Mouse (Mus musculus) heart, postnatal 0 days (tissue): ENCODE results near the gene Echdc2. TPM values are rescaled to one million over a fixed set of nuclear protein-coding genes. Genes with fewer than 3 reads are reported as not detected.
"Not testable (repeated sequence)": the region's sequence is repeated elsewhere in the genome, so short reads cannot be mapped to it uniquely, and the experiment has no call there.

Experiments
- ATAC-seq: fragments of 200-750 bp; cut with Nextera tagmentation; 2 replicates; pipeline ENCODE4 v1.8.0; 2017; ENCODE audit warnings: low read depth, moderate number of reproducible peaks, moderate library complexity; ENCODE audit not compliant: insufficient read depth
- DNase-seq: peaks from one replicate; pipeline ENCODE4 v3.0.0-alpha.2; 2016; ENCODE audit warnings: low spot score
- H3K27ac ChIP-seq: fragments of 300-500 bp; sonication (generic); 2 replicates; pipeline ENCODE4 v1.5.1; 2014; ENCODE audit warnings: low read depth, mild to moderate bottlenecking
- H3K27me3 ChIP-seq: fragments of 300-500 bp; sonication (generic); 2 replicates; pipeline ENCODE4 v1.6.1; 2014; ENCODE audit warnings: low read length, mixed read lengths; ENCODE audit not compliant: control insufficient read depth, insufficient read depth
- H3K36me3 ChIP-seq: fragments of 300-500 bp; sonication (generic); replicated peaks from 2 replicates; pipeline ENCODE4 v1.6.1; 2014; ENCODE audit warnings: low read length, mixed read lengths; ENCODE audit not compliant: control insufficient read depth, insufficient read depth
- H3K4me1 ChIP-seq: fragments of 300-500 bp; sonication (generic); 2 replicates; pipeline ENCODE4 v1.6.1; 2014; ENCODE audit warnings: antibody characterized with exemption; ENCODE audit not compliant: control insufficient read depth, insufficient read depth
- H3K4me2 ChIP-seq: fragments of 300-500 bp; sonication (generic); 2 replicates; pipeline ENCODE4 v1.6.1; 2014; ENCODE audit warnings: low read depth, mild to moderate bottlenecking, low read length, moderate library complexity
- H3K4me3 ChIP-seq: fragments of 300-500 bp; sonication (generic); 2 replicates; pipeline ENCODE4 v1.5.1; 2014; ENCODE audit warnings: low read depth, low read length
- H3K9ac ChIP-seq: fragments of 300-500 bp; sonication (generic); replicated peaks from 2 replicates; pipeline ENCODE4 v1.6.1; 2014; ENCODE audit warnings: low read depth, low read length, mixed read lengths
- H3K9me3 ChIP-seq: fragments of 300-500 bp; sonication (generic); replicated peaks from 2 replicates; pipeline ENCODE4 v1.6.1; 2016; ENCODE audit warnings: low read length; ENCODE audit not compliant: control insufficient read depth
- CTCF ChIP-seq: IDR thresholded peaks from 2 replicates; pipeline ENCODE4 v1.5.1; 2016; ENCODE audit warnings: antibody characterized with exemption, control low read depth, low read depth
- EP300 ChIP-seq: IDR thresholded peaks from 2 replicates; pipeline ENCODE4 v1.6.1; 2016; ENCODE audit warnings: antibody characterized with exemption, low read depth
- whole genome bisulfite sequencing: fragments of 180-500 bp; shearing (Covaris S2); extraction: QIAGEN DNeasy Blood & Tissue Kit; methylation state at CpG from one replicate; pipeline ENCODE4 v1.1.7; 2014; 5-methylcytosine and 5-hydroxymethylcytosine counted together
- polyA plus RNA-seq: library from polyadenylated mRNA; unstranded; fragments of >200 nt; fragmentation: Nextera tagmentation; extraction: Ambion mirVana; gene quantifications from 2 replicates; pipeline ENCODE4 v1.2.1, GENCODE M21; 2015
- total RNA-seq: library from RNA; depleted of rRNA; stranded (reverse); fragments of >200 nt; gene quantifications from 2 replicates; pipeline ENCODE4 v1.2.3, GENCODE M21; 2014; ENCODE audit warnings: low replicate concordance

The Echdc2 gene
- total and polyA plus RNA-seq, 2 experiments from 2014 or later, result 27.1 to 48.5 TPM

GRCm38 (mm10) chr4:108143778-108144177, 21.5 kb upstream of the Echdc2 start:
- Histone ChIP-seq H3K4me1 (no peaks in the 10 kb centered on the region), H3K4me3 (no peak overlapping the region), H3K4me2 (no peak overlapping the region), H3K9me3 (peaks cover 5% of the 10 kb centered on the region; the same call in 1 of the 2 replicates), H3K36me3 (no peaks in the 10 kb centered on the region), H3K27me3 (no peaks in the 10 kb centered on the region), H3K9ac (no peak overlapping the region), H3K27ac (no peak overlapping the region)
- ATAC-seq, result no peak
- DNase-seq, result no peak
- no peak for TF ChIP-seq EP300
- TF ChIP-seq CTCF, result no peak

- Histone ChIP-seq H3K9me3 (peaks cover 5% of the 10 kb centered on the region; the same call in 1 of the 2 replicates), H3K27ac (no peak within 1 kb of the TSS), H3K27me3 (no peaks in the 10 kb centered on the region), H3K4me2 (no peak within 1 kb of the TSS), H3K9ac (no peak within 1 kb of the TSS), H3K4me3 (no peak within 1 kb of the TSS), H3K36me3 (no peaks in the 10 kb centered on the region), H3K4me1 (no peaks in the 10 kb centered on the region)
- 82% methylated on average over 1 of the region's 1 CpGs for WGBS
- no peak for DNase-seq
- no peak for ATAC-seq
- no peak for TF ChIP-seq CTCF
- TF ChIP-seq EP300, result no peak
Observed at GRCm38 (mm10) chr4:108144880-108145279, 20.4 kb upstream of the Echdc2 start, which contains the start of gene Scp2. Scp2 (minus strand) TSS chr4:108144998.

- 44% methylated on average over 3 of the region's 3 CpGs for WGBS
- not testable (repeated sequence) for DNase-seq, H3K27me3 ChIP-seq, H3K27ac ChIP-seq, H3K4me1 ChIP-seq, H3K4me2 ChIP-seq, H3K36me3 ChIP-seq, H3K9me3 ChIP-seq, ATAC-seq, H3K4me3 ChIP-seq, H3K9ac ChIP-seq
Observed at GRCm38 (mm10) chr4:108145554-108145953, 19.7 kb upstream of the Echdc2 start.

GRCm38 (mm10) chr4:108155141-108155540, 10.1 kb upstream of the Echdc2 start:
- H3K9me3 ChIP-seq, H3K36me3 ChIP-seq, ATAC-seq, H3K27me3 ChIP-seq, H3K27ac ChIP-seq, H3K4me3 ChIP-seq, H3K4me1 ChIP-seq, H3K9ac ChIP-seq, H3K4me2 ChIP-seq, DNase-seq: not testable (repeated sequence)
- WGBS, result 73% methylated on average over 1 of the region's 1 CpGs

GRCm38 (mm10) chr4:108161936-108162335, 3.3 kb upstream of the Echdc2 start:
- DNase-seq, result no peak
- TF ChIP-seq CTCF (no peak), EP300 (no peak)
- Histone ChIP-seq H3K4me2 (no peak overlapping the region), H3K36me3 (no peaks in the 10 kb centered on the region), H3K9me3 (no peaks in the 10 kb centered on the region), H3K4me3 (no peak overlapping the region), H3K27ac (no peak overlapping the region), H3K9ac (no peak overlapping the region), H3K27me3 (no peaks in the 10 kb centered on the region), H3K4me1 (no peaks in the 10 kb centered on the region)
- no peak for ATAC-seq
- WGBS, result 88% methylated on average over 8 of the region's 8 CpGs

GRCm38 (mm10) chr4:108163291-108163690, 1.9 kb upstream of the Echdc2 start:
- DNase-seq (no peak), ATAC-seq (no peak)
- no peaks in the 10 kb centered on the region for H3K27me3 ChIP-seq
- H3K36me3 ChIP-seq, result no peaks in the 10 kb centered on the region
- no peak overlapping the region for H3K27ac ChIP-seq
- H3K4me1 ChIP-seq, result no peaks in the 10 kb centered on the region
- H3K4me2 ChIP-seq, result no peak overlapping the region
- no peak overlapping the region for H3K4me3 ChIP-seq
- no peaks in the 10 kb centered on the region for H3K9me3 ChIP-seq
- 83% methylated on average over 3 of the region's 3 CpGs for WGBS
- no peak overlapping the region for H3K9ac ChIP-seq
- no peak for TF ChIP-seq EP300
- no peak for TF ChIP-seq CTCF
